Mouse (Mus musculus): Measurements from ENCODE around the gene Itgax.
"Not testable (repeated sequence)": the region's sequence is repeated elsewhere in the genome, so short reads cannot be mapped to it uniquely, and the experiment has no call there.

Itgax gene

DNA sequence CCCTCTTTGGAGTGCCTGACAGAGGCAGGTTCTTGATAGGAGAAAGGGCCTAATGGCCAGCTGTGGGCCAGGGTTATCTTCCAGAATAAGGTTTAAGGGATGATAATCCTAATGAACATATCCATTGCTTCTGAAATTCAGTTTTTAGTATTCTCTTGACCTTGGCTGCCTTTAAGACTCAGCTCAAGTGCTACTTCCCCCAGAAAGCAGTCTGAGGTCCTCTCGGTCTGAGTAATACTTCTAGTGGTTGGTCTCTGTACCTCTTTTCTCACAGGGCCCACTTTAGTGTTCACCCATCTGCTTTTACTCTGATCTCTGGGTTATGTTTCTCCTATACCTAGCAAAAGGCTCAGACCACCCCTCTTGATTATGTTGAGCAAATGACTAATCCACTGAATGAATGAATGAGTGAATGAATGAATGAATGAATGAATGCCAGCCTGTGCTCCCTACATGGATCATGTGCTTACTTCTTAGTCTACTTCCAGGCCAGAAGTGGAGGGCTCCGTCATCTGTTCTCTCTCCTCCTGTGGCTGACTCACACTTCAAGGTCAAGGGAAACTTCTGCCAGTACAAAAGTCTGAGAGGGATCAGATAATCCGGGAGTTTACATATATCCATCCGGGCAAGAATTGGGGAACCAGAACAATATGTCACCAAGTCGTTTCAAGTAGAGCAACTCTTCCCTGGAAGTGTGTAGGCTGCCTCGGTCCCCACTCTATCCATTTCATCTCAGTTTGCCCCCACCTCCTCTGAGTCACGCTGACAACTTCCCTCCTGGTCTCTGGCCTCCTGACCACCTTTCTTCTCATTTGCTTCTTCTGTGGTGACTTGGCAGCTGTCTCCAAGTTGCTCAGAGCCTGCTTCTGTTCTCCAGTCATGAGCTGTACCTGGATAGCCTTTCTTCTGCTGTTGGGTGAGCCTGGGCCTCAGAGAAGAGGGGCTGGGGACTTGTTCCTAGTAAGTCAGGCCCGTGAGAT is at the start of gene Itgax:
Itgax (plus strand) TSS at position 807 of the 980 bp plus-strand sequence.
- no peak for DNase-seq (ENCODE audit: low spot score)

DNA sequence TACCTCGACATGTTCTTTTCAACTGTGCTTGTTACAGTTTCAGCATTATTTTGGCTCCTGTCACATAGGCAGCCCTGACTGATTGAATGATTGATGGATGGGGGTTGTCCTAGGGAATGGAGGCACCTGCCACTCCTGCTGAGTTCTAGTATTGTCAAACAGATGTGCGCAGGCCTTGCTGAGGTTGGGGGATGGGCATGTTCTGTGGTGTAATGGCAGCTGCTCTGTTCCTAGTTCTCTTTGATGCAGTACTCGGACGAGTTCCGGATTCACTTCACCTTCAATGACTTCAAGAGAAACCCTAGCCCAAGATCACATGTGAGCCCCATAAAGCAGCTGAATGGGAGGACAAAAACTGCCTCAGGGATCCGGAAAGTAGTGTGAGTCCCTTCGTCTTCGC is 49.3 kb upstream of the Itgax start:
- no peak for DNase-seq (ENCODE audit: low spot score)

DNA sequence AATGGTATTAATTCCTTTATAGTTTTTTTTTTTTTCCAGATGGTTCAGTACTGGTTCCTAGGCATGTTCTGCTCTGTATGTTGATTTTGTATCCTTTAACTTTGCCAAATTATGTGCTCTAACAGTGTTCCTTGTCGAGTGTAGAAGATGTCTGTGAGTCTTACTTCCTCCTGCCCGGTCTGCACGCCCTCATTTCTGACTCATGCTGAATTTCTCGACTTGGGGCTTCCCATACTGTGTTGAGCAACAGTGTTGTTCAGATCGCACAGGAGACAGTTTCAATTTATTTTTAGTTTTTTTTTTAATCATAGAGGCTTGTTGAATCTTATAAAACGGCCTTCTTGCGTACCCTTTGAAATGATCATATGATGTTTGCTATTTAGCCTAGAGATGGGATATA is 40.2 kb upstream of the Itgax start:
- no peak for DNase-seq (ENCODE audit: low spot score)

DNA sequence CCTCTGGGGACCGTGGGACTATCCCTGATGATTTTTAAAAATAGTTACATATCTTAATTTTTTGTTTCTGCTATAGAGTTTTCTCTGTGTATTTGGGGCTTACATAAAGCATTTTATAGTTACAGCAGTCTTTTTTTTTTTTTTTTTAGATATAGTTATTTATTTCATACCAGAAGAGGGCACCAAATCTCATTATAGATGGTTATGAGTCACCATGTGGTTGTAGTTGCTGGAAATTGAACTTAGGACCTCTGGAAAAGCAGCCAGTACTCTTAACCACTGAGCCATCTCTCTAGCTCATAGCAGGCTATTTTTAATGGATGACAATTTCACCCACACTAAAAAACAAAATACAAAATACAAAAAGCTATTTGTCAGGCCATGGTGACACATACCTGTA is 31.2 kb upstream of the Itgax start:
- peak; percentile 9 for DNase-seq (ENCODE audit: low spot score)

DNA sequence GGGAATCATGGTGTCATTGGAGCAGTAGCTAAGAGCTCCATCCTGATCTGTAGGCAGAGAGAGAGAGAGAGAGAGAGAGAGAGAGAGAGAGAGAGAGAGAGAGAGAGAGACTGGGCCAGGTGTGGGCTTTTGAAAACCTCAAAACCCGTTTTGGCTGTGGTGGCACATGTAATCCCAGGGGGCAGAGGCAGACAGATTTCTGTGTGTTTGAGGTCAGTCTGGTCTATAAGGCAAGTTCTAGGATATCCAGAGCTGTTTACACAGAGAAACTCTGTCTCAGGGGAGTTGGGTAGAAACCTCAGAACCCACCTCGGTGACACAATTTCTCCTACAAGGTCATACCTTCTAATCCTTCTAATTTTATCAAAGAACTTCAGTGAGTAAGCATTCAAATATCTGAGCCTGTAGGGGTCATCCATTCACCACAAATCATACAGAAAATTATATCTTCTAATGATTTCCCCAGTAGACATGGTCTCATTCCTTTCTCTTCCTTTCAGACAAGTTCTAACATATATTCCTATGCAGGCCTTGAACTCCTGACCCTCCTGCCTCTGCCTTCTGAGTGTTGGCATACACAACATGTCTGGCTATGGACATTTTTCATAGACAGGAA is 28.5 kb upstream of the Itgax start:
- DNase-seq (ENCODE audit: low spot score) = no peak

DNA sequence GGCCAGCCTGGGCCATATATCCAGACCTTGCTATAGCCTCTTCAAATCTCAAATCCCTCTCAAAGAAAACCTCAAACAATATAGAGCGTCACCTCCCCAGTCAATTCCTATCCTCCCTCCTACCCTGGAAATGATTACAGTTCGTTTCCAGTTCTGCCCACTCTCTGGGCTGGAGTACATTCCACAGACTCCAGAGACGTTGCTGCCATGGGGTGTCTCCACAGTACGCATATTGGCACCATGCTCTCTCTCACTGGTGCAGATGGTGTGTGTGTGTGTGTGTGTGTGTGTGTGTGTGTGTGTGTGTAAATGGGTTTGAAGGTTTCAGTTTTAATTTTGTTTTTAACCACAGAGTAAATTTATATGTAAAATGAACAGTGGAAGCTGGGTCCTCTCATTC is 24.1 kb upstream of the Itgax start:
- no peak for DNase-seq (ENCODE audit: low spot score)

DNA sequence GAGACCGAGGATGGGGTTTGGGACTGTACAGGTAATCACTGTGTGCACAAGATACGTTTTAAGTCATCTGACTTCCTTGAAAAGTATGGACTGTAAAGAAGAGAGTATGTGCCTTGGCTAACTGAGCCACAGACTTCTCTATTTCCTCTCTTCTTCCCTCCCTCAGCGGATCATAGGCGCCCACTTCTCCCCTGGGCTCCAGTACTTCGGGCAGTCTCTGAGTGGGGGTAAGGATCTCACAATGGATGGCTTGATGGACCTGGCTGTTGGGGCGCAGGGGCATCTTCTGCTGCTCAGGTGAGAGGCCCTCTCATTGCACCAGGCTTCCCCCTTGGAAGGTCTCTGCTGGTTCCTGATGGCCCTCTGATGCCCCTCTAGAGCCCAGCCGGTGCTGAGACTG is 21.9 kb upstream of the Itgax start:
- no peak for DNase-seq (ENCODE audit: low spot score)

DNA sequence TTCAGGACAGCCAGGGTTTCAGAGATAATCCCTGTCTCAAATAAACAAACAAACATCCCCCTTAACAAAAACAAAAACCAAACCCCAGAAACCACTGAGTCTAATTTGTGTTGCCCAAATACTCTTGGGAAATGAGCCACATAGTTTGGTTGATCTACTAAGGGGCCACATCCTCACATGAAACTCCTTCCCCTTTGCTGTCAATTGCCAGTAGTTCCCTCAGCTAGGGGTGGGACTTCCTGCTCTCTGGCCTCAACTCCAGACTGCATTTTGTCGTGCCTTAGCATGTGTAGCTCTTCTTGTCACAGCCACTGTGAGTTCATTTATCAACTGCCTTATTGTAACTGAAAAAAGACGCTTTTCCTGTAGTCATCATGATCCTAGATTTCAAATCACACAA is 19.0 kb upstream of the Itgax start:
- DNase-seq (ENCODE audit: low spot score) = no peak

DNA sequence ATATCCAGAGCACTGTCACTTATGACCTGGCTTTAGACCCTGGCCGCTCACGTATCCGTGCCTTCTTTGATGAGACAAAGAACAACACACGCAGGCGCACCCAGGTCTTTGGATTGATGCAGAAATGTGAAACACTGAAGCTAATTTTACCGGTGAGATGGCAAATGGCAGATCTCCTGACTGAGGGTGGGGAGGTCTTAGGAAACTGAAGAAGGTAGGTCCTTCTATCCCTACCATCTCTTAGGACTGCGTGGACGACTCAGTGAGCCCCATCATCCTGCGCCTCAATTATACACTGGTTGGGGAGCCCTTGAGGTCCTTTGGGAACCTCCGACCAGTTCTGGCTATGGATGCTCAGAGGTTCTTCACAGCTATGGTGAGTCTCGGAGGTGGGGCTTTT is 17.2 kb upstream of the Itgax start:
- no peak for DNase-seq (ENCODE audit: low spot score)

DNA sequence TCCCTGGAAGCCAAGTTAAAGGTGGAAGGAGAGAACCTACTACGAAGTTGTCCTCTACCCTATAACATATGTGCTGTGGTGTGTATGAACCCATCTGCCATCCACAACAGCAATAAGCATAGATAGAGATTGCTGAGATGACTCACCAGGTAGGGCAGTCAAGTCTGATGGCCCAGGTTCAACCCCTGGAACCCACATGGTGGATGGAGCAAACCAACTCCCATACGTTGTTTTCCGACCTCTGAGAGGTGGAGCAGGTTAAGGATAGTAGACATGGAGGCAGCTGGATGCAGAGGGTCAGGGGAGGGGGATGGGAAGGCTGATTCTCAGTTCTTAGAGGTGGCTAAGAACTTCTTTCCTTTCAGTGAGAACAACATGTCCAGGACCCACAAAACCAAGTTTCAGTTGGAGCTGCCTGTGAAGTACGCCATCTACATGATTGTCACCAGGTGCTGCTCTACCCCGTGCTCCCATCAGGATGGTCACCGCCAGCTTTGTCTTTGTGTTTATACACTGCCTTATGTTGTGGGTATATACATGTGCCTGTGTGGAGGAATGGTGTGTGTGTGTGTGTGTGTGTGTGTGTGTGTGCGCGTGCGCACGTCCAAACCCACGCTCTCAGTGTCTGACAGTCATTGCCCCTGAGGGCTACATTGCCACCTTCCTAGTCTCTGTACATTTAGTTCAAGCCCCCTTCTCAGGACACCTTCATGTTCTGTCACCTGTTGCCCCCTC is 14.8 kb upstream of the Itgax start:
- DNase-seq (ENCODE audit: low spot score) = no peak

DNA sequence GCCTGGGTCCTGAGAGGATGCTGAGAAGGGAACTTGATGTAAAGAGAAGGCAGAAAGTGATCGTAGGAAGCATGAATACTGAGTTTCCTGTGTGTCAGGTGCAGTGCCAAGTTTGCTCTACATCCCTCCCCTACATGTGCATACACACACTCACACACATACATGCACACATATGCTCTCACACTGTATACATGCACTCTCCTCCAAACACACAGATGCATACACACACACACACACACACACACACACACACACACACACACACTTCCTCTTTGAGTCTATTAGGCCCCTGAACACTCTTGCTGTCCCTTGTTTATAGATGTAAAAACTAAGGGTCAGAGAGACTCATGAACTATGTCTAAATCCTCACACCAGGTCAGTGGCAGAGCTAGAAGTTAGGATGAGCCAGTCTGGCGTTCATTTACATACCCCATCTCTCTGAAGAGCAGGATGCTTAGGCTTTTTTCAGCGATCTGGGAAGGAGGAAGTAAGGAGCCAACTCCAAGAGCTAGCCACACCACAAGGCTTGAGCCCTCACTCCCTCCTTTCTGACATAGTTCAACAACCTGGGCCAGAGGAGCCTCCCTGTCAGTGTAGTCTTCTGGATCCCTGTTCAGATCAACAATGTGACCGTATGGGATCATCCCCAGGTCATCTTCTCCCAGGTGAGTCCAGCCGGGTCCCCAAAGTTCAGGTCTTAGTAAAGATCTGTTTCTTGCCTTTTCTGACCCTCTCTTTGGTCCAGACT is 14.0 kb upstream of the Itgax start:
- no peak for DNase-seq (ENCODE audit: low spot score)

DNA sequence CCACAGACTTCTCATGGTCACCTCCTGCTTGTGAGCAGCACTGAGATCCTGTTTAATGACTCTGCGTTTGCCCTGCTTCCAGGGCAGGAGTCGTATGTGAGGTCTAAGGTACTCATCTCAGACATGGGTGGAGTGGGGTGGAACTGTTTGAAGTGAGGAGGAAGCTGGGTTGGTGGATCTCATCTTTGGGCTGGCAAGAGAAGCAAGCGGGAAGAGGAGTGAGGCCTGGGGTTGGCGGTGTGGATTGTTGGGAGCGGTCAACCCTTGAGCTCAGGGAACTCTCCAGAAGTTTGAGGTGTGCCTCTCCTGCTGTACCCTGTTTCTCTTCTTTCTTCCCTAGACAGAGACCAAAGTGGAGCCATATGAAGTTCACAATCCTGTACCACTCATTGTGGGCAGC is 13.0 kb upstream of the Itgax start:
- DNase-seq (ENCODE audit: low spot score) = no peak

DNA sequence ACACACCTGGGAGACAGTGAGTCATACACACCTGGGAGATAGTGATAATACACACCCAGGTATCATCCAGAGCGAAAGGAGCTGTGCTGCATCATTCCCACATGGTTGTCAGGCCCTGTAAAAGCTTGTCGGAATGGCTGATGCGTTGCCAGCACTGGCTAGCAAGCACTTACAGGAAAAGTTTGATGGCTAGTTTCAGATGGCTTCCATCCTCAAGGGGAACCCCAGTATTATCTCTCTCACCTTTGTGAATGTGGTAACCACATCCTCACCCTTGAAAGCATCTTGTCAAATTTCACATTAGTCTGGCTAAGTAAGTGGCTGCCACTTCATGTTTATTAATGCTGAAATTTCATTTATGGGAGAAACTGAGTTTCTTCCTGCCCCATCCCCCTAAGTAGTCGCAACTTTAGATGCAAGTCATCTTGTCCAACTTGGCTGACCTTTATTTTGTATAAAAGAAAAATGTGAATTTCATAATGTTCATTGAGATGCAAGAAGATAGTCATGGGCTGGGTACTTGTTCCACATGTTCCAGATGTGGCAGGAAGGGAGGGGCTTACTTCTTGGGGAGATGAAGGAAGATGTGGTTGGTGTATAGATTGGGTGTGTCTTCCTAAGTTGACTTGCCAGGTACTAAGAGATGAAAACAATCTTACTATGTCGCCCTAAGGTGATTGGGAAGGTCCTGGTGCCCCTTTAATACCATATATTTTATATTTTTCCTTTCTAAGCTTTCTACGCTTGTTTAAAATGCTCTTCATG is 9.4 kb upstream of the Itgax start:
- DNase-seq (ENCODE audit: low spot score) = no peak

DNA sequence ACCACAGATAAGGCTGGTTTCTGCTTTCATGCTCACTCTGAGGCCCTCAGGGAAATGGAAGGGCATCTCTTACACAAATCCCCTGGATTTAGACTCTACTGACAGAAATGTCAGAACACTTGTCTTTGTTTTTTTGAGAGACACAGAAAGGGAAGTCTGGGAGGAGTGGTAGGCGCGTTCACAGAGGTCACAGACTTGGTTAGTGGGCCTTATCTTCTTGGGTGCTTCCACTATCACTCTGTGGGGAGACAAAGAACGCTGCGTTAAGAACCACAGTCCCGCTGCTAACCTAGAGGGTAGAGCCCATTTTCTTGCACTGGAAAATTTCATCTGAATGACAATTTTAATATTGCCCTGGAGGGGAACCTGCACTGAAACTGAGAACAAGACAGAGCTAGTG is 2.8 kb downstream of the Itgax start:
- DNase-seq (ENCODE audit: low spot score) = no peak

DNA sequence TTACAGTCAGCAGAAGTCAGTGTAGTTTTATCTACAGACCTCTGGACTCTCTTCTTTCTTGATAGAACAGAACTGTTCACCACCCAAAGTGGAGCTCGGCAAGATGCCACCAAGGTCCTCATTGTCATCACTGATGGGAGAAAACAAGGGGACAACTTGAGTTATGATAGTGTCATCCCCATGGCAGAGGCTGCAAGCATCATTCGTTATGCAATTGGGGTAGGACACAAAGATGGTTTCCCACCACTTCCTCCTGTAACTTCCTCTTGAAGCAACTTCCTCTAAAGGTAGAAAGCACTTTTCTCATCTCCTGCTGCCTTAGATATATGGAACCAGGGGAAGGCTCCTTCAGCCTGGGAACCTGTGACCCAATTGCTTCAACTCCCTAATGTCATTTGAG is 4.2 kb downstream of the Itgax start:
- no peak for DNase-seq (ENCODE audit: low spot score)

DNA sequence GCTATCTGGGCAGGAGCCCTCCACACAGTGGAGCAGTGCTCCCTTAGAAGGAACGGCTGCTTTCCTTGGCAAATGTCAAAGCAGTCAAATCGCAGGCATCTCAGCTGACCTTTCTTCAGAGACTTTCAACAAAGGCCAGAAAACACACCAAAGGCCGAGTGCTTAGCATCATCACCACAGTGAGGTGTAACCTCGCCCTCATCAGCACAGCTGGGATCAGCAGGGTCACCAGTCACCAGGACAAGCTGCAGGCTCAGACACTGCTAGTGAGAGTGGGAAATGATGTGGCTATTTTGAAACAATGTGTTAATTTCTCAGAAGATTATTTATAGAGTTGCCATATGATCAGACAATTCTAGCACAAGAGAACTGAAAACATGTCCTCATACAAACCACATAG is 7.6 kb downstream of the Itgax start:
- DNase-seq (ENCODE audit: low spot score) = no peak

DNA sequence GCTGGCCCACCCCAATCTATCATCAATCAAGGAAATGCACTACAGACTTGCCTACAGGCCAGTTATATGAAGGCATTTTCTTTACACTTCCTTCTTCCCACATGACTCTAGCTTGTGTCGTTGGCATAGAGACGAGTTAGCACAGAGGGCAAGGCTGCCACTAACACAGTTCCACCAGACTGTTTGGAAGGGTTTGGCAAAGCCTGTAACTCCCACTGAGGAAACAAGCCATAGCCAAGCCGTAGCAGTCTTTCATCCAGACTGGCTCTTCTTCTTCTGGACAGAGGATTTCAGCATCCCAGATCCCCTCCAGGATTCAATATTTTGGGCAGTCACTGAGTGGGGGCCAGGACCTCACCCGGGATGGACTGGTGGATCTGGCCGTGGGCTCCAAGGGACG is 10.3 kb downstream of the Itgax start:
- no peak for DNase-seq (ENCODE audit: low spot score)

DNA sequence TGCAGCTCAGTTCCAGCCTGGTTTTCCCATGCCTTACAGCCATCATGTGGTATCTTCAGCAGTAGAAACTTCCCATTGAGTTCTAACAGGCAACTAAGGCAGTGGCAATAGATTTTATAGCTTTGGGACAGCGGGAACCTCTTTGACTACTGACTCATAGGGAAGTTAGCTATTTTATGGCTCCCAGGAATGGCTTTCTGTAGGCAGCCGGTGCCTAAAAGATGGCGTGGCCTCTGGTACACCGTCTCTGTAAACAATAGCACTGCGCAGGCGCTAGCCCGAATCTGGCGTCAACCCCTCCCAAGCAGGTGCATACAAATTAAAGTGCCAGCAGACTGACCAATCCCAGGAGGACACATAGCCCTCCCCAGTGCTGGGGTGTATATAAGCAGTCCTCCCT is 21.6 kb downstream of the Itgax start:
- DNase-seq (ENCODE audit: low spot score) = no peak

DNA sequence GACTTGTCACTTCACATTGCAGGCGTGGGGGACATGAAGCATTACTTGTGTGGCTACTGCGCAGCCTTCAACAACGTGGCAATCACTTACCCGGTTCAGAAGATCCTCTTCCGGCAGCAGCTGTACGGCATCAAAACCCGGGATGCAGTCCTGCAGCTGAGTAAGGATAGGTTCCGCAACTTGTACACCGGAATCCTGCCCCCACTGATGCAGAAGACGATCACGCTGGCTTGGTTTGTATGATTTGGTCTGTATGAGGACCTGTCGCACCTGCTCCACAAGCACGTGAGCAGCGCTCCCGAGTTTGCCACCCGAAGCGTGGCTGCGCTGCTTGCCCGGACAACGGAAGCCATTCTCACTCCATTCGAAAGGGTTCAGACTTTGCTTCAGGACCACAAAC is 24.7 kb downstream of the Itgax start, which contains the start of gene Itgad:
Itgad (plus strand) TSS at position 301 of the 400 bp plus-strand sequence.
- no peak for DNase-seq (ENCODE audit: low spot score)

DNA sequence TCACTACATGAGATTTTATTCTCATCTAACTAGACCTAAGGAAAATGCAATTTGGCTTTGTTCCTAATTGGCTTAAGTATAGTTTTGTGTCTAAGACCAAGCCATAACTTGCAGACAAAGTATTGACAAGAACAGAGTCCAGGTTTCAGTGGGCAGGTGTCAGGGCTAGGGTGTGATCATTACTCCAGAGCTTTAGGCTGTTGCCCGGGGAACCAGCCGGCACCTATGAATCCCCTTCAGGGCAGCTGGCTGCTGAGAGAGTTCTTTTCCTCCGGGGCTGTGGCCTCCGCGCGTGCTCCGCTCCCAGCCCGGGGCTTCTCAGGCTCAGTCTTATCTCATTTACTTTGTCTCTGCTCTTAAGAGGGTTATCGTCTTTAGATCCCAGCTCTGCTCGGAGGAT is 25.6 kb downstream of the Itgax start:
- no peak for DNase-seq (ENCODE audit: low spot score)

DNA sequence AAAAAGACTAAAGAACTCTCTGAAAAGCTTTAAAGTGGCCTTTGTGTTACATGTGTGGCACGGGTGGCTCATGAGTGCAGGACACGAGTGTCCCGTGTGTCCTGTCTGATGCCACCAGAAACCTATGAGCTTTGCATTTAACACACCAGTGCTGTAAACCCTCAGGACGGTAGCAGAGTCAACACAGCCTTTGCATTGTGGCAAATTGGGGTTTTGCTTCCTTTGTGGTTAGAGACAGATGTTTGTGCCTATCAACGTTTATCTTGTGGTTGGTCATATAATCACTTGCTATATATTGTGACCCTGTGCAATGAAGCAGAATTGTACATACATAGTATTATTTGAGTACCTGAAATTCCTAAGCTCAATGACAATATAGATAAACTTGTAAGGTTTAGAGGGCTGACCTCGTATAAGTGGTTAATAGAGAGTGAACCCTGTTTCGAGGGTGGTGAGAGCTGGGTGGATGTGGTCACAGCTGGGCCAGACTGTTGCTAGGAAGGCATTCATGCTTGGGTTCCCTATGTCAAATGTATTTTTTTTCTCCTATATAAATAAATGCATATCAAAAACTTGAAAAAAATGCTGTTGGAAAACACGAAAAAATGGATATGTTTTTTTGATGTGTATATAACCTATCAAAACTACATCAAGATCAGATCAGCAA is 29.5 kb downstream of the Itgax start:
- DNase-seq (ENCODE audit: low spot score) = not testable (repeated sequence)

All from retina, embryonic 14.5 days (tissue).